Mouse (Mus musculus): ENCODE results near the gene Erp44. TPM values are rescaled to one million over a fixed set of nuclear protein-coding genes. Genes with fewer than 3 reads are reported as not detected.

Erp44 gene
- polyA plus RNA-seq (2016; fragmentation: Nextera tagmentation; extraction: Ambion mirVana) = 70.7 and 70.9 TPM in 2 replicates

DNA sequence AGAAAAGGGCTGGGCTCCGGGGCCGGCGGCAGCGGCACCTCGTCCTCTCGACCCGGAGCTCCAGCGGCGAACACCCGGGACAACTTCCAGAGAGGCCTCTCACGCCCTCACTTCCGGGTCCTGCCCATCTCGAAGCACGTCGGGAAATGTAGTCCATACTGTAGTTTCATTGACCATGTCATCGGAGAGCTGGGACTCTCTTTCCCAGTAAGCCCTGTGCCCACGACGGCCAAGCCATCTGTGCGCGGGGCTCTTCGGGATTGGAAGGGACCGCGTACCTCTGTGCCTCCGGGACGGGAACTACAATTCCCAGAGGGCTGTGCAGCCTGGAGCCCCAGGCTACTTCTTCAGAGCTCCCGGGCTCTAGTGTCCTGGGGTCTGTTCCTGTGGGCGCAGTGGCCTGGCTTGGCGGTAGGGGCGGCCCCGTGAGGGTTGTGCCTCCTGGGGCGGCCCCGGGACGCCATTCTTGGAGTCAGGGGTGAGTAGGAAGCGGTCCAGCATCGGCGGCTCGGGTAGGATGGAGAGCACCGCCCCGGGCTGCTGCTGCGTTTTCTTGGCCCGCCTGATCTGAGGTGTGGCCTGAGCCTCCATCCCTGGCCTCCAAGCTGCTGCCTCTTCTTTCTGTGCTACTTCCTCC lies at the start of gene Erp44, which contains the start of gene Invs:
TSS of gene Erp44 (minus strand) at position 61 of the 637 bp plus-strand sequence.
TSS of gene Invs (plus strand) at position 263 of the 637 bp plus-strand sequence.
- H3K4me3 ChIP-seq = peak within 1 kb of the TSS; percentile 91
- ATAC-seq (ENCODE audit: low FRiP score, low read depth) = peak; percentile 99
- peak within 1 kb of the TSS; percentile 76 for H3K4me2 ChIP-seq (replicated peaks)
- peak within 1 kb of the TSS; percentile 88 for H3K9ac ChIP-seq (replicated peaks)
- 0% methylated on average over 41 of the region's 41 CpGs for WGBS
- H3K4me1 ChIP-seq = peaks cover 11% of the 10 kb centered on the region
- H3K27ac ChIP-seq (replicated peaks) = peak within 1 kb of the TSS; percentile 79
- no peaks in the 10 kb centered on the region for H3K27me3 ChIP-seq
- no peaks in the 10 kb centered on the region for H3K9me3 ChIP-seq
- H3K36me3 ChIP-seq = no peaks in the 10 kb centered on the region

- ATAC-seq (ENCODE audit: low FRiP score, low read depth) = no peak
- H3K9ac ChIP-seq (replicated peaks) = no peak overlapping the region
- no peaks in the 10 kb centered on the region for H3K4me1 ChIP-seq
- no peaks in the 10 kb centered on the region for H3K36me3 ChIP-seq
- H3K27me3 ChIP-seq = peaks cover 4% of the 10 kb centered on the region; the same call in 1 of the 2 replicates
- H3K9me3 ChIP-seq = no peaks in the 10 kb centered on the region
- H3K4me3 ChIP-seq = no peak overlapping the region
- WGBS = 60% methylated on average over 2 of the region's 2 CpGs
- H3K27ac ChIP-seq (replicated peaks) = no peak overlapping the region
- no peak overlapping the region for H3K4me2 ChIP-seq (replicated peaks)
These were observed 48.7 kb upstream of the Erp44 start for GRCm38 (mm10) chr4:48328042-48328441.

DNA sequence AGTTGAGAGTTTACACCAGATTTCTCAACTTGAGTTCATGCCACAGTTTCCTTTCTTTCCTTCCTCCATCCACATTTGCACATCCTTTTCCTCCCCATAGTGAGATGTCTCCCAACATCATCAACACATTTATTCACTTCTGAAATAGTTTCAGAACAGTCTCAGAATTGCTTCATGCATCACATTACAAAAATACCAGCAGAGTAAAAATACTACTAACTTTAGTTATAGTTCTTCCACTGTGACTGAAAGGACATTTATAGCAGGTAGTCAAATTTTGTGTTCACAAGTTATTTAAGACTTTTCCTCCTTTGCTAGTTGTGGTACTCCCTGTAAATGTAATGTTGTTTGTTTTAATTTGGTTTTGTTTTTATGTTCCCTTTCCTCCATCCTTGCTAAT lies 47.8 kb upstream of the Erp44 start:
- ATAC-seq (ENCODE audit: low FRiP score, low read depth) = no peak
- Histone ChIP-seq H3K27ac (replicated peaks) (no peak overlapping the region), H3K27me3 (no peaks in the 10 kb centered on the region), H3K4me2 (replicated peaks) (no peak overlapping the region), H3K36me3 (no peaks in the 10 kb centered on the region), H3K9ac (replicated peaks) (no peak overlapping the region), H3K4me3 (no peak overlapping the region), H3K9me3 (no peaks in the 10 kb centered on the region), H3K4me1 (no peaks in the 10 kb centered on the region)

DNA sequence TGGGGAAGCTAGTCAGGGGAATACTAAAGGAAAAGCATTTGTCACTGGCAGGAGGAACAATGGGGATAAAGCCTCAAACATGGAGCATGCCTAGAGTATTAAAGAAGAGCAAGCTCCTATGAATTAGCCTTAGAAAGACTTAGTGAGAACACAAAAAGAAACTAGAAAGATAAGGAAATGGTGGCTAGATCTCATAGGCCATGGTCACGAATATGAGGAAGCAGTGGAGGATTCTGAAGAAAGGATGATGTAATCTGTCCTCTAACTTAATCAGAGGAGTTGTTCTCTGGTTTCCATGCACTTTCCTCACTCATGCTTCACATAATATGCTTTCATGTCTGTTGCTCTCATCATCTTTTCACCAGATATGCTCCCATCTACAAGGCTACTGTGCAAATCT lies 42.7 kb upstream of the Erp44 start:
- Histone ChIP-seq H3K36me3 (no peaks in the 10 kb centered on the region), H3K9ac (replicated peaks) (no peak overlapping the region), H3K4me1 (0 out of 2 replicates have a peak, but pooled peaks cover 4% of the 10 kb centered on the region), H3K4me3 (no peak overlapping the region), H3K4me2 (replicated peaks) (no peak overlapping the region), H3K27ac (replicated peaks) (no peak overlapping the region), H3K27me3 (no peaks in the 10 kb centered on the region), H3K9me3 (no peaks in the 10 kb centered on the region)
- 14% methylated on average over 1 of the region's 1 CpGs for WGBS
- no peak for ATAC-seq (ENCODE audit: low FRiP score, low read depth)

GRCm38 (mm10) chr4:48321276-48321675 lies 41.9 kb upstream of the Erp44 start:
- no peaks in the 10 kb centered on the region for H3K27me3 ChIP-seq
- H3K4me3 ChIP-seq = no peak overlapping the region
- 0 out of 2 replicates have a peak, but pooled peaks cover 4% of the 10 kb centered on the region for H3K4me1 ChIP-seq
- no peak overlapping the region for H3K27ac ChIP-seq (replicated peaks)
- H3K36me3 ChIP-seq = no peaks in the 10 kb centered on the region
- 78% methylated on average over 1 of the region's 1 CpGs for WGBS
- ATAC-seq (ENCODE audit: low FRiP score, low read depth) = no peak
- no peak overlapping the region for H3K4me2 ChIP-seq (replicated peaks)
- no peaks in the 10 kb centered on the region for H3K9me3 ChIP-seq
- H3K9ac ChIP-seq (replicated peaks) = no peak overlapping the region

- Histone ChIP-seq H3K4me2 (replicated peaks) (no peak overlapping the region), H3K4me3 (no peak overlapping the region), H3K27ac (replicated peaks) (no peak overlapping the region), H3K9me3 (no peaks in the 10 kb centered on the region), H3K9ac (replicated peaks) (no peak overlapping the region), H3K27me3 (no peaks in the 10 kb centered on the region), H3K36me3 (no peaks in the 10 kb centered on the region), H3K4me1 (0 out of 2 replicates have a peak, but pooled peaks cover 2% of the 10 kb centered on the region)
- 95% methylated on average over 3 of the region's 3 CpGs for WGBS
- ATAC-seq (ENCODE audit: low FRiP score, low read depth) = no peak
These were observed 36.7 kb upstream of the Erp44 start for GRCm38 (mm10) chr4:48316036-48316435.

- Histone ChIP-seq H3K4me3 (no peak overlapping the region), H3K27me3 (no peaks in the 10 kb centered on the region), H3K36me3 (peaks cover 5% of the 10 kb centered on the region; the same call in 1 of the 2 replicates), H3K9me3 (no peaks in the 10 kb centered on the region), H3K9ac (replicated peaks) (no peak overlapping the region), H3K27ac (replicated peaks) (no peak overlapping the region), H3K4me2 (replicated peaks) (no peak overlapping the region), H3K4me1 (no peaks in the 10 kb centered on the region)
- ATAC-seq (ENCODE audit: low FRiP score, low read depth) = no peak
- 93% methylated on average over 3 of the region's 3 CpGs for WGBS
These were observed 35.5 kb upstream of the Erp44 start for GRCm38 (mm10) chr4:48314814-48315213.

GRCm38 (mm10) chr4:48287086-48287757 lies 7.9 kb upstream of the Erp44 start:
- H3K27ac ChIP-seq (replicated peaks) = peak overlapping the region; percentile 55; the same call in 1 of the 2 replicates
- WGBS = 25% methylated on average over 5 of the region's 5 CpGs
- H3K9me3 ChIP-seq = no peaks in the 10 kb centered on the region
- peaks cover 7% of the 10 kb centered on the region for H3K4me1 ChIP-seq
- H3K4me2 ChIP-seq (replicated peaks) = peak overlapping the region; percentile 10; the same call in 1 of the 2 replicates
- H3K9ac ChIP-seq (replicated peaks) = no peak overlapping the region
- ATAC-seq (ENCODE audit: low FRiP score, low read depth) = peak; percentile 89
- 0 out of 2 replicates have a peak, but pooled peaks cover 4% of the 10 kb centered on the region for H3K36me3 ChIP-seq
- H3K4me3 ChIP-seq = no peak overlapping the region
- H3K27me3 ChIP-seq = no peaks in the 10 kb centered on the region

DNA sequence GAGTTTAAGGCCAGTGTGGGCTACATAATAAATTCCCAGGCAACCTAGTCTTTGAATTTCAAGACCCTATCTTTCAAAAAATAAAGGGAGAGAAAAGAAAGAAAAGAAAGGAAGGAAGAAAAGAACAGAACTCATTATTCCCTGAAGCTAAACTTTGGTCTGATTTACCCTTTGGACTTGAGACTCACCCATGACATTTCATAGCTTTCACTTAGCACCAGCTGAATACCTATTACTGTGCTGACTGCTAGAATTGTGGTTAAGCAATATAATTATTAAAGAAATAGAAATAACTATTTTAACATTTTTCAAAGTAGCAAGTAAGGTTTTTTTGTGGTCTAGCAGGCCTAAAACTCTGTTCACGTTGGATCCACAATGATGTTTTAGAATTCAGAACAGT lies 1.8 kb upstream of the Erp44 start:
- no peak overlapping the region for H3K27ac ChIP-seq (replicated peaks)
- H3K27me3 ChIP-seq = no peaks in the 10 kb centered on the region
- H3K4me2 ChIP-seq (replicated peaks) = no peak overlapping the region
- H3K9ac ChIP-seq (replicated peaks) = no peak overlapping the region
- no peak overlapping the region for H3K4me3 ChIP-seq
- 93% methylated on average over 1 of the region's 1 CpGs for WGBS
- peaks cover 11% of the 10 kb centered on the region for H3K4me1 ChIP-seq
- no peak for ATAC-seq (ENCODE audit: low FRiP score, low read depth)
- H3K9me3 ChIP-seq = no peaks in the 10 kb centered on the region
- no peaks in the 10 kb centered on the region for H3K36me3 ChIP-seq

- peaks cover 11% of the 10 kb centered on the region for H3K4me1 ChIP-seq
- H3K36me3 ChIP-seq = no peaks in the 10 kb centered on the region
- no peaks in the 10 kb centered on the region for H3K27me3 ChIP-seq
- peak overlapping the region; percentile 88 for H3K9ac ChIP-seq (replicated peaks)
- H3K27ac ChIP-seq (replicated peaks) = peak overlapping the region; percentile 35; the same call in 1 of the 2 replicates
- H3K9me3 ChIP-seq = no peaks in the 10 kb centered on the region
- ATAC-seq (ENCODE audit: low FRiP score, low read depth) = peak; percentile 74; the same call in 1 of the 2 replicates
- under 1% methylated on average over 34 of the region's 34 CpGs for WGBS
- peak overlapping the region; percentile 76 for H3K4me2 ChIP-seq (replicated peaks)
- H3K4me3 ChIP-seq = peak overlapping the region; percentile 91
These were observed 431 bp downstream of the Erp44 start for GRCm38 (mm10) chr4:48278757-48279497.

- no peak overlapping the region for H3K27ac ChIP-seq (replicated peaks)
- no peak for ATAC-seq (ENCODE audit: low FRiP score, low read depth)
- 86% methylated on average over 3 of the region's 3 CpGs for WGBS
- no peak overlapping the region for H3K4me3 ChIP-seq
- H3K27me3 ChIP-seq = no peaks in the 10 kb centered on the region
- no peaks in the 10 kb centered on the region for H3K9me3 ChIP-seq
- H3K9ac ChIP-seq (replicated peaks) = no peak overlapping the region
- H3K4me1 ChIP-seq = peaks cover 12% of the 10 kb centered on the region
- no peaks in the 10 kb centered on the region for H3K36me3 ChIP-seq
- H3K4me2 ChIP-seq (replicated peaks) = no peak overlapping the region
These were observed 2.3 kb downstream of the Erp44 start for GRCm38 (mm10) chr4:48277011-48277410.

DNA sequence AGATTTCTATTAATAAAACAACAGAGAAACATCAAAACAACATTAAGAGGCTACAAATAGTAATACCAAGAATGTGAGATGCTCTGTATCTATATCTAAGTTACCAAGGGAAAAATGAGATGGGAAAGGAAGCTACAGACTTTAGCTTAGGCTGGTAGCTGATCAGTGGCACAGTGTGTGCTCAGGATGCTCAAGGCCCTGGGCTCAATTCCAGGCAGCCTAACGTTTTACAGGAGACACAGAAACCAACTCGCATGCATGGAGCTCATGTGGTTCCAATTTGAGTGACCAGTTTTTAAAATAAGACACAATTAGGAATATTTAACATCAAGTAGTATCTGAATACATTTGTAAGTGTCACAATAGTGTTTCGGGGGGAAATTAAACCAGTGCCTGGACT lies 3.6 kb downstream of the Erp44 start:
- Histone ChIP-seq H3K36me3 (no peaks in the 10 kb centered on the region), H3K9ac (replicated peaks) (no peak overlapping the region), H3K9me3 (no peaks in the 10 kb centered on the region), H3K4me3 (no peak overlapping the region), H3K27me3 (no peaks in the 10 kb centered on the region), H3K4me2 (replicated peaks) (no peak overlapping the region), H3K27ac (replicated peaks) (no peak overlapping the region), H3K4me1 (peaks cover 17% of the 10 kb centered on the region)
- ATAC-seq (ENCODE audit: low FRiP score, low read depth) = no peak
- 85% methylated on average over 3 of the region's 3 CpGs for WGBS
